Mouse (Mus musculus): ENCODE measurements around the gene Anp32a.

Anp32a gene

DNA sequence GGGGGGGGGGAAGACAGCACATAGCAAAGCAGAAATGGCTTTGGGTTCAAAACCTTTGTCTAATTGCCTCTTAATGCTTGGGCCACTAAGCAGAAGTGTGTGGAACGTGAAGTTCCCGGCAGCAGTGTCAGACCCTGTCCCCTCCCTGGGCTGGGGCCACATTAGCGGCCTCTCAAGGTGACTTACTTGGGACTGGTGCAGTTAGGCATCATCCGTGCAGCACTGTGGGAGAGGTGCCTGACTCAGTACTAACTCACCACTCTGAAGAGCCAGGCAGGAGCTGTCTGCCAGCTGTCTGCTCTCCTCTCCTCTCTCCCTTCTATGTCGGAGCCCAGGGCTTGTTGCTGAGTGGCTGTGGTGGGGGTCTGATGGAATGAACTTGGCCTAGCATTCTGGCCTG is 6.1 kb downstream of the Anp32a start:
- DNase-seq, result no peak

DNA sequence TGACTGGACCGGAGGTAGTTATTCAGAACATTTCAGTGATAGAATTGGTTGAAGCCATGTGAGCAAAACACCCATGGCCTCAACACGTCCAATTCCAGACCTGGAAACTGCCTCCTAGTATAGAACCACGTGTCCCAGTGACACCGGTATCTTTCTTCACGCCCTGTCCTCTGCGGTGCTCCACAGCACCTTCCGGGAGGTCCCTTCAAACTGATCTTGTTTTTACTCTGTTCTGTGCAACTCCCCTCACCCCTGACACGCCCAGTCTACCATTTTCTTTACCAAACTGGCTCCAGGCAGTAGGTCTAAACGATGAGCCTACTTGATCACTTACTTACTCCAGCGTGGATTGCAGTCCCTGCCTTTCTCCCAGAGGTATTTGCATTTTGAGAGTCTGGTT is 7.0 kb downstream of the Anp32a start:
- no peak for DNase-seq

- DNase-seq, result no peak
Observed at GRCm38 (mm10) chr9:62348467-62348985, 7.4 kb downstream of the Anp32a start.

DNA sequence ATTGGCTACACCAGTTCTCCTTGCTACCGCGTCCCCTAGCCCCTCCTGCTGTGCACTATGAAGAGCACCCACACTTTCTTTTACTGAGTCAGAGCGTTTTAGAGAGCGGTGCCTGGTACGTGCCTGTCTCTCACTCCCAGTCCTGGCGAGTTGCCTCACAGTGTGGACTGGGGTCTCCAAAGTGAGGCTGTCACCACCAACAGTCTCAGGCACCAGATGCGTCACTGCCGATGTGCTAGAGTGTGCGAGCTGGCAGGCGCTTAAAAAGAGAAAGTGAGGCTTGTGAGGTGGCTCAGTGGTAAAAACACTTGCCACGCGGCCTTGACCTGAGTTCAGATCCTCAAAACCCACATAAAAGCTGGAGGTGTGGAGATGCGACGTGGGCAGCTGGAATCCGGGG is 8.2 kb downstream of the Anp32a start:
- no peak for DNase-seq

GRCm38 (mm10) chr9:62350721-62351120 is 9.6 kb downstream of the Anp32a start:
- no peak for DNase-seq

DNA sequence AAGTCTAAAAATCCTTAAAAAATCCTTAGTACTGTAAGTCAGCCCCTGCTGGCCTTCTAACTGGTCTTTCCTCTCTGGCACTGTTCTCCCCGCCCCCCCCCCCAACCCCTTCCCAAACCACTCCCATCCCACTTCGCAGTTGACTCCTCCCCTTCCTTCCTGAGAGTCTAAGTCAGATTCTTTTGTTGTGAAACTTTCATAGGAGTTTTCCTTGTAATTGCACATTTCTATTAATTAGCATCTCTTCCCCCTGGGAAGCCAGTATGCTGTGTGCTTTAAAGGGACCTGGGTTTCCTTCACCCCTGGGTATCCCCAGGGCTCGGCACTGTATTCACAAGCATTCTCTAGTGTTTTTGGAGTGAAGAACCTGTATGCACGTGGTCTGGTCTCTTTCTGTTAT is 10.1 kb downstream of the Anp32a start:
- DNase-seq, result no peak

DNA sequence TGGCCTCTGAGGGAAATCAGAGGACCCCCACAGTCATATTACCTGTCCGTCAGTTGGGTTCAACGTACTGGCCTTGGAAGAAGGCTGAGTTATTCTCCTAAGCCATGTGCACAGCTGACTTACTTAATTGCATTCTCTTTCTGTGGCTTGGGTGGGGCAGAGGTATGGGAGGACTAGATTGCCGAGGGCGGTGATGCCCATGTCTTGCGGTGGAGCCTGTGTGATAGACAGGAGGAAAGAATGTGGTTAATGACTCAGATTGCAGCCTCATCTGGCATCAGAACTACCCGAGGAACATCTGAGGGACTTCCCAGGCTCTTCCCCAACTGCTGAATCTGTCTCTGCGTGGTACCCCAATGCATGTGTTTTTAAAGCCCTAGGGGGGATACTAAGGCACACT is 12.7 kb downstream of the Anp32a start:
- DNase-seq, result no peak

- DNase-seq, result no peak
Observed at GRCm38 (mm10) chr9:62354838-62355719, 14.0 kb downstream of the Anp32a start.

GRCm38 (mm10) chr9:62355763-62356162 is 14.7 kb downstream of the Anp32a start:
- no peak for DNase-seq

GRCm38 (mm10) chr9:62357593-62357992 is 16.5 kb downstream of the Anp32a start:
- DNase-seq, result no peak

GRCm38 (mm10) chr9:62358851-62359250 is 17.8 kb downstream of the Anp32a start:
- no peak for DNase-seq

DNA sequence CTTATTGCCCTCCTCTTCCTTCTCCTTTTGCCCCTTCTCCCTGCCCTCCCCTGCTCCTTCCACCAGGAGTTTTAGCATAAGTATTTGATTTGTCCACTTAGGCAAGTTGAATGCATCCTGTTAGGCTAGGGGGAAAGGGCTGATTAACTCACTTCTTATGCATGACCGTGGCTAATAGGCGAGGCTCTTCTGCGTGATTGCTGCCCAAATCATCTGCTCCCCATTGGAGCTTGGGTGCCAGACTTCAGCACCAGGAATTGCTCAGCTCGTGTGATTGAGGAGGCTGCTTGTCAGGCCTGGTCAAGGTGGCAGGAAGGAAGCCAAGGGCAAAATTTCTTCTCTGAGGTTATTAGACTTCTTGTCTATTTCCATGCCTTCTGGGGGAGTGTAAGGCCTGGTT is 19.8 kb downstream of the Anp32a start:
- no peak for DNase-seq

DNA sequence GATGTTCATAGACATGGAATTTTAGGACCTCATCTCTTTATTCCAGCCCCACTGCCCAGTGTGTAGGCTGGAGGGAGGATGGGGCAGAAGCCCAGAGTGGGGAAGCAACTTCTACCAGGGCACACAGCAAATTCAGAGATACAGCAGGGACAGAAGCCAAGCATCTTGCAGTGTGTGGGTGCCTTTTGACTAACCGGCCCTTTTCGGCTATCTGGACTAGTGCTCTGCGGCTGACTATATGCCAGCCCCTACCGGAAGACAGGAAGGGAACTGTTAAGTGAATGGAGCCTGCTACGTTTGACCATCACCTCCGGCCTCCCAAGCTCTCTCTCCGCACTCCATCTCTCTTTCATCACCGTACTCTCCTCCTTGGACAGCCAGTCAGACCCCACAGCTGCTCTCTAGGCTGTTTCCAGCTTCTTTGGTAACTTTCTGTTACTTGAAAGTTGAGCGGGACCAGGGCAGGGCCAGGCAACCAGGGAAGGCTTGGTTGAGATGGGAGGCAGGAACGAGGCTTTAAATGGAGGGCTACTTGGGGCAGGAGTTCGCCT is 21.8 kb downstream of the Anp32a start:
- no peak for DNase-seq

DNA sequence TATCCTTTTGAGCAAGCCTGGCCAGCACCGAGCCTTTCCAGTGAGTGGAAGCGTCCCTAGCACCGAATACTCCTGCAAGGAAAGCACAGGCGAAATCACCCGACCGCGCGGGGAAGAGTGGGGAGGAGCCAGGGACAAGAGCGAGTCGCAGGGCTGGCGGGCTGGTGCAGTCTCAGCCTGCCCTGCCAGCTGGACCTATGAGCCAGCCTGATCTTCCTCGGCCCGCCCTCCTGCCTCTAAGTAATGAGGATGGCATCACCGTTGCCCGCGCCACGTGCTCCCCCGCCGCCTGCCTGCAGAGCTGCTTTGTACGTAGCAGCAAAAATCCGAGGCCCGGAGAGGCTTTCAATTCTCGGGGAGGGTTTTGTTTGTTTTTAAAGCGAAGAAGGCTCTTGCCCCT is 22.5 kb downstream of the Anp32a start:
- DNase-seq, result peak; percentile 91

DNA sequence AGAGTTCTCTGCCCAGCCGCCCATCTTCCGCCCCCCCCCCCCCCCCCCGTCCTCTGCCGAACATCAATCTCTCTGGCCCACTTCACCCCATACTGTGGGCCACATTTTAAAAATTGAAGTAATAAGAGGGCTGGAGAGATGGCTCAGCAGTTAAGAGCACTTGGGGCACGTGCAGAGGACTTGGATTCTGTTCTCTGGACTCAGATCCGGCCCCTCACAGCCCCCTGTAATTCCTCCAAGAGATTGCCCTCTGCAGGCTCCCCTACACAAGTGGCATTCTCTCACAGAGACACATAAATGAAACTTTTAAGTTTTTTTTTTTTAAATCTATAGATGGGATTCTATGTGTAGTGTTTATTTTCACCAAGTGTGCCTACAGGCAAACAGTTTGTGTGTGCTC is 23.1 kb downstream of the Anp32a start:
- no peak for DNase-seq

- DNase-seq, result no peak
Observed at GRCm38 (mm10) chr9:62364831-62365230, 23.7 kb downstream of the Anp32a start.

DNA sequence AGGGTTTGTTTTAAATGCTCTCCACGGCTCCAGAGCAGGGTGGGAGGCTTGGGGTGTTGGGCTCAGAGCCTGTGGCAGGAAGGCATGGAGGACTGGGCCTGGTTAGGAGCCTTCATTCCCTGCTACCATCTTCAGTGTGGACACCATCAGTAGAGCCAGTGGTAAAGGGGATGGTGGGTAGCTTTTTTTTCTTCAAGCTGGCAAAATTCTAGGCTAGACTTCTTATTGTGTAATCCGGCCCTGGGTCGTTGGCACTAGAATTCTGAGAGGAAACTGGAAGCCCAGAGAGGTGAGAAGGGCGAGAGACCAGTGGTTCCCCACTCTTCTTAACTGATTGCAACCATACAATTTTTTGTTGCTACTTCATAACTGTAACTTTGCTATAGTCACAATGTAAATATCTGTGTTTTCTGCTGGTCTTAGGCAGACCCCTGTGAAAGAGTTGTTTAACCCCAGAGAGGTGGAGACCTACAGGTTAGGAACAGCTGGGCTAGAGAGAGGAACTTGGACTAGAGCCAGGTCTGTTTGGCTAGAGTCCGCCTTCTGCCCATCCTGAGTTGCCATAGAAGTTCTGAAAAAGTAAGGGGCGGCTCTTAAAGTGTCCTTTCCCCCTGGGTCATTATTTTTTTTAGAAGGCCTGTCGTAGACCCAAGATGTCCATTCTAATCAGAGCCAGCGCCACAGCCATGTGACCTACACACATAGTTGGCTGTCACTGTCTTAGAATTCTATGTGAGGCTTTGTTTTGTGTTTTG is 24.4 kb downstream of the Anp32a start:
- DNase-seq, result no peak

- DNase-seq, result no peak
Observed at GRCm38 (mm10) chr9:62366478-62367458, 25.7 kb downstream of the Anp32a start.

GRCm38 (mm10) chr9:62367510-62368071 is 26.5 kb downstream of the Anp32a start:
- no peak for DNase-seq

DNA sequence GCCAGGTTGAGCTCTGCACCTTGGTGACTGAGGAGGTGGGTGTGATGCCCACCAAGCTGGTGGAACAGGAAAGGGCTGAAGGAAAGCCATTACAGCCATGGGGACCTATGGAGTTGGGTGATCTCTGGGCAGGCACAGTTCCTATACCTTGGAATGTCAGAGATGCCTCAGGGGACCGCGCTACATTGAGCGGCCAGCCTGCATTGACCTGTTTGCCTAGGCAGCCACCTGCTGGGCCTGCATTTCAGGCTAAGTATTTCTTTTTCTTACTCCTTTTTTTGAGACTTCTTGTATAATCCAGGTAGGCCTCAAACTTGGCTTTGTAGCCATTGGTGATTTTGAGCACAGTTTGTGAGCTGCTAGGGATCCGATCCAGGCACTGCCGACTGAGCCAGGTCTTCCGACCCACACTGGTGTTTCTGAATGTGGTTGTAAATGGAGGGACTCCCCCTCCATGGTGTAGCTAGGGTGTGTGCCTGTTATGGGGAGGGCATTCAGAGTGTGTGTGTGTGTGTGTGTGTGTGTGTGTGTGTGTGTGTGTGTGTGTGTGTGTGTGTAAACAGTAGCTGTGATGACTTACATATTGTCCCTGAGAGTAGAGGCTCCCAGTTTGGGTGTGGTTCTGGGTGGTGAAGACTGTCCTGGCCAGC is 27.3 kb downstream of the Anp32a start:
- DNase-seq, result no peak

- no peak for DNase-seq
Observed at GRCm38 (mm10) chr9:62369172-62369571, 28.1 kb downstream of the Anp32a start.

- no peak for DNase-seq
Observed at GRCm38 (mm10) chr9:62370186-62370585, 29.1 kb downstream of the Anp32a start.

Measured in embryo, embryonic 11 days (tissue).